Mouse (Mus musculus) heart, postnatal 14 days (tissue): ENCODE data around the gene Defb15. TPM values are rescaled to one million over a fixed set of nuclear protein-coding genes. Genes with fewer than 3 reads are reported as not detected.

ENCODE experiments used
- total RNA-seq, 2 experiments: library from RNA; stranded (reverse); gene quantifications; 2 replicates each; pipeline ENCODE4 v1.2.3; 2021

Gene Defb15
- total RNA-seq, 2 experiments from 2014 or later = not detected

Other genes starting within 250 kb of the Defb15 start
- gene AY761184, start 229.1 kb downstream of the Defb15 start, total RNA-seq = not detected
- not detected for gene Defa24, start 198.2 kb downstream of the Defb15 start, total RNA-seq
- gene Defb50, start 109.2 kb downstream of the Defb15 start, total RNA-seq = not detected
- not detected for gene Defb2, start 92.8 kb downstream of the Defb15 start, total RNA-seq
- gene Defb10, start 73.8 kb downstream of the Defb15 start, total RNA-seq = not detected
- gene Defb9, start 47.3 kb downstream of the Defb15 start, total RNA-seq = not detected
- gene Defb11, start 26.3 kb downstream of the Defb15 start, total RNA-seq = not detected
- not detected for gene Defb35, start 5.6 kb upstream of the Defb15 start, total RNA-seq
- gene Defb13, start 14.1 kb upstream of the Defb15 start, total RNA-seq = not detected
- not detected for gene Fam90a1a, start 26.0 kb upstream of the Defb15 start, total RNA-seq
- not detected for gene Ccdc70, start 37.1 kb upstream of the Defb15 start, total RNA-seq
- under 1 TPM; 0.37 to 0.55 TPM for gene Atp7b, start 127.6 kb upstream of the Defb15 start, total RNA-seq
- 10 to 100 TPM in 1 of 2 experiments, 1 to 10 TPM in 1; 9.1 to 10.8 TPM for gene Alg11, start 128.0 kb upstream of the Defb15 start, total RNA-seq
- under 1 TPM in 1 of 2 experiments, not detected in 1; 0.29 TPM for gene Nek5, start 192.3 kb upstream of the Defb15 start, total RNA-seq
- 1 to 10 TPM; 1.9 to 2.2 TPM for gene Nek3, start 233.7 kb upstream of the Defb15 start, total RNA-seq